Mouse (Mus musculus) liver, adult 2 months (tissue): ENCODE measurements at regions not wholly inside any gene's neighbourhood (a gene's known extent, or its start where the extent isn't known, plus 50 kb on each side); places are given as distances from the start of the nearest gene placed in this dataset.

Experiments used
- CTCF ChIP-seq: fragments of 200-500 bp; IDR thresholded peaks from 2 replicates; pipeline ENCODE4 v1.5.1; 2011; ENCODE audit warnings: low read depth, low read length, control low read depth
- POLR2A ChIP-seq: fragments of 200-500 bp; IDR thresholded peaks from 2 replicates; pipeline ENCODE4 v1.6.1; 2011; ENCODE audit warnings: low read length, control low read depth; ENCODE audit not compliant: insufficient read depth; ENCODE audit errors: extremely low read depth

DNA sequence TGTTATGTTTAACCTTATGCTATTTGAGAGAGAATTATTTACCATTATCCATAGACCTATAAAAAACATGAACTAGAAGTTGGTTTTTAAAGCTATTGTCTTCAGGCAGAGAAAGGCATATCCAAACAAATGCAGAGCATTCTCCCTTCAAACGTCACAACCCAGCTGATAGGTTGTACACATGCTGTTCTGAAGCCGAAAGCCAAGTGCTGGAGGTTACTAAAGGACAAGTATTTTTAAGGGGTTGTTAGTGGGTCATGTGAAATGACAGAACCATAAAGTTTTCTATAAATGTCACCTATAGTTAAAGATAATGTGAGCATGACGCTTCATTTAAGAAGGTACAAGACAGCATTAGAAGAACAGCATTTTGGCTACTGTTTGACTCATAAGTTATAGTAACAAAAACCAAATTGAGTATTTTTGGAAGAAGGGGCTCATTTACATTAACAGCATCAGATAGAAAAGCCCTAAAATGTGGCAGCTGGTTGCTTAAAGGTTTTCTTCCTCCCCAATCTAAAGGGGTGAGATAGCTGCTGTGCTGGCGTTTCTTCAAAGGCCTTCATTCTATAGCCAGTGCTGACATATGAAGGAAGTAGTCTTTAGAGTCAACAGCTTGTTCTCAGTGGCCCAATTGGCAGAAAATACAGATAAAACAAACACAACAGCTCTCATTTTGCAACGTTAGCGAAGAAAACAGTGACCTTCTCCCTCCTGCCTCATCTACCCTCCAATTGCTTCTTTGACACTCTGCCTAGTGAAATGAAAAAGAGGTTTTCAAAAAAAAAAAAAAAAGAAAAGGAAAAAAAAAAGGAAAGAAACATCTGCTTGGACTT is 359.4 kb upstream of the Paip1 start:
- TF ChIP-seq CTCF = no peak
- no peak for TF ChIP-seq POLR2A
